Mouse (Mus musculus): ENCODE measurements at regions not wholly inside any gene's neighbourhood (a gene's known extent, or its start where the extent isn't known, plus 50 kb on each side); places are given as distances from the start of the nearest gene placed in this dataset.

DNA sequence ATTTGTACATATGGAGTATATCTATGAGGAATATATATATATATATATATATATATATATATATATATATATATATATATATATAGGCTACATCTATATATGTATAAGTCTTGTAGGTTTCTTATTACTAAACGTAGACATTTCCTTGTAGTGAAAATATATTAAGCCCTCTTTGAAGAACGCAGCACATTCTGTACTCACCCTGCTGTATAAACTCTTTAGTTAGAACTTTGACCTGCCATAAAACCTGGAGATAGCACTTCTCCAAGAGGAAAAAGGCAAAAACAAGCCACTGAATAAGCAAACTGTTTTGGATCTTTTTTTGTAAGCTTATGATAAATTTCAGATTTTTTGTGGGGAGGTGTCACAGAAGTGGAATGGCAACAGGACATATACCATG lies 55.3 kb upstream of the Tent5a start:
- TF ChIP-seq CTCF (IDR thresholded peaks at IDR 0.05; ENCODE audit: borderline replicate concordance, insufficient read depth, low read length), result no peak
- no peak for TF ChIP-seq POLR2A (IDR thresholded peaks at IDR 0.05; ENCODE audit: low read depth, low read length)

Measured in embryonic fibroblast, embryonic 13.5 days (primary cell).